Mouse (Mus musculus): Measurements from ENCODE around the gene Syt9. TPM values are rescaled to one million over a fixed set of nuclear protein-coding genes. Genes with fewer than 3 reads are reported as not detected.

The Syt9 gene
- polyA plus RNA-seq, 1 experiment: not detected

DNA sequence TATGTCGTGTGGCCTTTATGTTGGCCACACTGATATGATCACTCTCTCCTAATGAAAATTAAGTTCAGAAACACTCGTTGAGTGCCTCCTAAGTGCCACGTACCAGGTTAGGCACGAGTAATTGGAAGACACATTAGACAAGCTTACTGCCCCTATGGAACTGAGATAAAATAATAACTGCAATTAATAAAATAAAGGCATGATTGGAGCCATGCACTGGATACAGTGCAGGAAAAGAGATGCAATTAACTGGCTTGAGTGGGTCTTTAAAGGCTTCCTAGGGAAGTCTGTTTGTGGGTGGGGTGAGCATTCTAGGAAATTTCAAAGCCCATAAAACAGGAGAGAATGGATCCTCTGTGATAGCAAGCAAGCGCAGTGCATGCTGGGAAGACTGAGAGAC lies 10.0 kb downstream of the Syt9 start:
- no peak overlapping the region for H3K4me3 ChIP-seq (ENCODE audit: insufficient read depth, low read length)
- TF ChIP-seq CTCF (IDR thresholded peaks at IDR 0.05; ENCODE audit: low read depth, low read length) (no peak), POLR2A (IDR thresholded peaks at IDR 0.05; ENCODE audit: borderline replicate concordance, low read depth, low read length) (no peak)
- no peak overlapping the region for H3K27ac ChIP-seq (ENCODE audit: insufficient read depth, low read depth, low read length)
- no peaks in the 10 kb centered on the region for H3K4me1 ChIP-seq (ENCODE audit: control insufficient read depth, insufficient read depth, low read length)

GRCm38 (mm10) chr7:107389604-107390003 lies 19.1 kb downstream of the Syt9 start:
- TF ChIP-seq POLR2A (IDR thresholded peaks at IDR 0.05; ENCODE audit: borderline replicate concordance, low read depth, low read length): no peak
- TF ChIP-seq CTCF (IDR thresholded peaks at IDR 0.05; ENCODE audit: low read depth, low read length): no peak
- Histone ChIP-seq H3K4me1 (ENCODE audit: control insufficient read depth, insufficient read depth, low read length) (no peaks in the 10 kb centered on the region), H3K27ac (ENCODE audit: insufficient read depth, low read depth, low read length) (no peak overlapping the region), H3K4me3 (ENCODE audit: insufficient read depth, low read length) (no peak overlapping the region)

- no peak overlapping the region for H3K27ac ChIP-seq (ENCODE audit: insufficient read depth, low read depth, low read length)
- no peak overlapping the region for H3K4me3 ChIP-seq (ENCODE audit: insufficient read depth, low read length)
- TF ChIP-seq CTCF (IDR thresholded peaks at IDR 0.05; ENCODE audit: low read depth, low read length) (no peak), POLR2A (IDR thresholded peaks at IDR 0.05; ENCODE audit: borderline replicate concordance, low read depth, low read length) (no peak)
- H3K4me1 ChIP-seq (ENCODE audit: control insufficient read depth, insufficient read depth, low read length): no peaks in the 10 kb centered on the region
Measured at GRCm38 (mm10) chr7:107392749-107393148, 22.2 kb downstream of the Syt9 start.

GRCm38 (mm10) chr7:107400061-107400799 lies 29.7 kb downstream of the Syt9 start:
- Histone ChIP-seq H3K4me3 (ENCODE audit: insufficient read depth, low read length) (no peak overlapping the region), H3K27ac (ENCODE audit: insufficient read depth, low read depth, low read length) (no peak overlapping the region), H3K4me1 (ENCODE audit: control insufficient read depth, insufficient read depth, low read length) (no peaks in the 10 kb centered on the region)
- TF ChIP-seq POLR2A (IDR thresholded peaks at IDR 0.05; ENCODE audit: borderline replicate concordance, low read depth, low read length) (no peak), CTCF (IDR thresholded peaks at IDR 0.05; ENCODE audit: low read depth, low read length) (no peak)

- Histone ChIP-seq H3K27ac (ENCODE audit: insufficient read depth, low read depth, low read length) (no peak overlapping the region), H3K4me1 (ENCODE audit: control insufficient read depth, insufficient read depth, low read length) (no peaks in the 10 kb centered on the region), H3K4me3 (ENCODE audit: insufficient read depth, low read length) (no peak overlapping the region)
- TF ChIP-seq CTCF (IDR thresholded peaks at IDR 0.05; ENCODE audit: low read depth, low read length) (no peak), POLR2A (IDR thresholded peaks at IDR 0.05; ENCODE audit: borderline replicate concordance, low read depth, low read length) (no peak)
Measured at GRCm38 (mm10) chr7:107403261-107403660, 32.7 kb downstream of the Syt9 start.

GRCm38 (mm10) chr7:107414928-107415327 lies 44.4 kb downstream of the Syt9 start:
- H3K4me3 ChIP-seq (ENCODE audit: insufficient read depth, low read length): no peak overlapping the region
- no peaks in the 10 kb centered on the region for H3K4me1 ChIP-seq (ENCODE audit: control insufficient read depth, insufficient read depth, low read length)
- H3K27ac ChIP-seq (ENCODE audit: insufficient read depth, low read depth, low read length): no peak overlapping the region
- TF ChIP-seq POLR2A (IDR thresholded peaks at IDR 0.05; ENCODE audit: borderline replicate concordance, low read depth, low read length) (no peak), CTCF (IDR thresholded peaks at IDR 0.05; ENCODE audit: low read depth, low read length) (no peak)

- no peak overlapping the region for H3K4me3 ChIP-seq (ENCODE audit: insufficient read depth, low read length)
- no peaks in the 10 kb centered on the region for H3K4me1 ChIP-seq (ENCODE audit: control insufficient read depth, insufficient read depth, low read length)
- TF ChIP-seq CTCF (IDR thresholded peaks at IDR 0.05; ENCODE audit: low read depth, low read length) (no peak), POLR2A (IDR thresholded peaks at IDR 0.05; ENCODE audit: borderline replicate concordance, low read depth, low read length) (no peak)
- H3K27ac ChIP-seq (ENCODE audit: insufficient read depth, low read depth, low read length): no peak overlapping the region
Measured at GRCm38 (mm10) chr7:107417043-107417850, 46.7 kb downstream of the Syt9 start.

DNA sequence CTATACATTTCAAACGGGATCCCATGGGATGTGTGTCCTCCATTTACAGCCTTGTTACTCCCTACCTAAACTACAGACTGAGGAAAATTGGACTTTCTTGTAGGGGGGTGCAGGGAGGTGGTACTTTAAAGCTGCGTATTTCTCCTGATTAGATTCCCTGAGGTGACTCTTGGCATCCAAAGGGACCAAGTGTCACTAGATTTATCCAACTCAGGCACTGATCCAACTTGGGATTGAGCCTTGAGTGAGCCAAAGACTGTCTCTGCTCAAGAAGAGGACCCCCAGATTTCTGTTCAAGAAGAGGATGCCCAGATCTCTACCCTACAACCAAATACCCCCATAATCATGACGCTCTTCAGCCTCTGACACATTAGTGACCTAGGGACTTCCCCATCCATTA lies 66.9 kb downstream of the Syt9 start:
- Histone ChIP-seq H3K4me3 (ENCODE audit: insufficient read depth, low read length) (no peak overlapping the region), H3K27ac (ENCODE audit: insufficient read depth, low read depth, low read length) (no peak overlapping the region), H3K4me1 (ENCODE audit: control insufficient read depth, insufficient read depth, low read length) (no peaks in the 10 kb centered on the region)
- TF ChIP-seq POLR2A (IDR thresholded peaks at IDR 0.05; ENCODE audit: borderline replicate concordance, low read depth, low read length) (no peak), CTCF (IDR thresholded peaks at IDR 0.05; ENCODE audit: low read depth, low read length) (no peak)

- H3K4me1 ChIP-seq (ENCODE audit: control insufficient read depth, insufficient read depth, low read length): no peaks in the 10 kb centered on the region
- TF ChIP-seq CTCF (IDR thresholded peaks at IDR 0.05; ENCODE audit: low read depth, low read length) (no peak), POLR2A (IDR thresholded peaks at IDR 0.05; ENCODE audit: borderline replicate concordance, low read depth, low read length) (no peak)
- no peak overlapping the region for H3K27ac ChIP-seq (ENCODE audit: insufficient read depth, low read depth, low read length)
- no peak overlapping the region for H3K4me3 ChIP-seq (ENCODE audit: insufficient read depth, low read length)
Measured at GRCm38 (mm10) chr7:107444579-107444978, 74.1 kb downstream of the Syt9 start.

DNA sequence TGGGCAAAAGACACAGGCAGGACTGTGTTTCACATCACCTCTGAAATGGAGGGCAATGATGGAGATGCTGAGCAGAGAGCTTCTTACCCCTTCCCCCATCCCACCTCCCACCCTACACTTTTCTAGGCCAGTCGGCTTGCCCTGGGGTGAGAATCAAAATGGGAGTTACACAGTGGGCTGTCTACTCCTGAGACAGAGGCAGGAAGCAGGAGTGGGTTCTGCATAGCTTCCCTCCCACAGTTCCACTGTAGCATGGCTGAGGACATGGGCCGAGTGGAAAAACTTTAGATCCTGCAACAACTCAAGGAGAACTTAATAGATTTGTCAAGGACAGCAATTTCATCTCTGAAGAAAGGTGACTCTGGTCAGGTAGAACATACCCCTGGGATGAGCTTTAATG lies 84.1 kb downstream of the Syt9 start:
- TF ChIP-seq POLR2A (IDR thresholded peaks at IDR 0.05; ENCODE audit: borderline replicate concordance, low read depth, low read length): no peak
- no peak for TF ChIP-seq CTCF (IDR thresholded peaks at IDR 0.05; ENCODE audit: low read depth, low read length)
- no peak overlapping the region for H3K27ac ChIP-seq (ENCODE audit: insufficient read depth, low read depth, low read length)
- no peak overlapping the region for H3K4me3 ChIP-seq (ENCODE audit: insufficient read depth, low read length)

More for the DNA sequence above, 84.1 kb downstream of the Syt9 start:
- H3K4me1 ChIP-seq (ENCODE audit: control insufficient read depth, insufficient read depth, low read length): no peaks in the 10 kb centered on the region
